Mouse (Mus musculus): ENCODE measurements around the gene Map4k2. TPM values are rescaled to one million over a fixed set of nuclear protein-coding genes. Genes with fewer than 3 reads are reported as not detected.
A peak's percentile ranks its signal among the peaks of the same experiment; 100 is the strongest.

Gene Map4k2
- total RNA-seq, 2 experiments from 2014 or later, result 18.4 to 21.4 TPM

DNA sequence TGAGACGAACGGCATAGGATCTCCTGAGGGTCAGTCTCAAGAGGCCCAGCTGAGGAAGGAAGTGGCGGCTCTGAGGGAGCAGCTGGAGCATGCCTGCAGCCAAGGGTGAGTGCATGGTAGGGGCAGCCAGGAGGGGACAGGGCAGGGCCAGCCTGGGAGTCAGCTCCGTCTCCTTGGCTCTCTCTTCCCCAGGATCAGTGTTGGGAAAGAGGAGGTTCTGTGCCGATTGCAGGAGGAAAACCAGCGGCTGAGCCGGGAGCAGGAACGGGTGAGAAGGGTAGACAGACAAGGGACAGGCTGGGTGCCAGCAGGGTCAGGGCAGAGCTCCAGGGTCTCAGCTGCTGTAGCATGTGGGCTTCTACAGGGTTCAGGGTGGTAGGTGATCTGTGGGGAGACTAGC, 26.4 kb upstream of the Map4k2 start:
- no peak for DNase-seq (ENCODE audit: low spot score in 2 of 2)

DNA sequence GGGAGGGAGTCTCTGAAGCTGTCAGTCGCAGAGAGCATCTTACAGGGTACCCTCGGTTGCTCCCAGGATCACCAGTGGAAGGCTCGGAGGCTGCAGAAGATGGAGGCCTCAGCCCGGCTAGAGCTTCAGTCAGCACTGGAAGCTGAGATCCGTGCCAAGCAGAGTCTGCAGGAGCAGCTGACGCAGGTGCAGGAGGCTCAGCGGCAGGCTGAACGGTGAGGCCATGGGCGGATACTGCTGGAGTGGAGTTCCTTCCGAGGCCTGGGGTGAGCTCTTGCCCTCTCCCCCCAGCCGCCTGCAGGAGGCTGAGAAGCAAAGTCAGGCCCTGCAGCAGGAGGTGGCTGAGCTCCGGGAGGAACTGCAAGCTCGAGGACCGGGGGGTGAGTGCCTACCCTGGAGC, 25.4 kb upstream of the Map4k2 start:
- no peak for DNase-seq (ENCODE audit: low spot score in 2 of 2)

DNA sequence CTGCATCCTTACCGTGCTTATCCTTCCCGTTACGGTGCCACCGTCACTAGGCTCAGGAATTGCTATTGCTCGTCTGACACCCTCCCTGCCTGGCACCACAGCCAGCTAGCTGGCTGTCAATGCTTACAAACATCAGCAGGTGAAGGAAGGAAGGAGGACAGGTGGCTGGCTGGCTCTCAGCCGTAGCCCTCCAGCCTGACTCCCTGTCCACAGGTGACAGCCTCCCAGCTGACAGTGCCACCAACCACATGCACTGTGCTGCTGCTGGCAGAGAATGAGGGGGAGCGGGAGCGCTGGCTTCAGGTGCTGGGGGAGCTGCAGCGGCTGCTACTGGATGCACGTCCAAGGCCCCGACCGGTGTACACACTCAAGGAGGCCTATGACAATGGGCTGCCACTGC, 22.8 kb upstream of the Map4k2 start:
- no peak for DNase-seq (ENCODE audit: low spot score in 2 of 2)

DNA sequence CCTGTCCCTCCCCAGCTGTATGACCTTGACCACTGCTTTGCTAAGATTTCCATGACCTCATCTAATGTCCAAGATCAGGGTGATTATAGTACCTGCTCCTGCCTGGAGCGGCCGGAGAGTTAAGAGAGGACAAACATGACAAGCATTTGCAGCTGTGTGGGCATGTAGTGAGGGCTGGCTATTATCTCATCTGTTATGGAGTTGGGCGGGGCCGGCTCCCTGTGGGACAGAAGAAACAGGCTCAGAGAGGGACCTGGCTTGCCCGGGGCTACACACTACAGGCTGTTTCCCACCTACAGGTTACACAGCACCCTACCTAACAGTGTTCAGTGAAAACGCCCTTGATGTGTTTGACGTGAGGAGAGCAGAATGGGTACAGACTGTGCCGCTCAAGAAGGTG, 19.6 kb upstream of the Map4k2 start:
- DNase-seq (ENCODE audit: low spot score in 2 of 2), result no peak

DNA sequence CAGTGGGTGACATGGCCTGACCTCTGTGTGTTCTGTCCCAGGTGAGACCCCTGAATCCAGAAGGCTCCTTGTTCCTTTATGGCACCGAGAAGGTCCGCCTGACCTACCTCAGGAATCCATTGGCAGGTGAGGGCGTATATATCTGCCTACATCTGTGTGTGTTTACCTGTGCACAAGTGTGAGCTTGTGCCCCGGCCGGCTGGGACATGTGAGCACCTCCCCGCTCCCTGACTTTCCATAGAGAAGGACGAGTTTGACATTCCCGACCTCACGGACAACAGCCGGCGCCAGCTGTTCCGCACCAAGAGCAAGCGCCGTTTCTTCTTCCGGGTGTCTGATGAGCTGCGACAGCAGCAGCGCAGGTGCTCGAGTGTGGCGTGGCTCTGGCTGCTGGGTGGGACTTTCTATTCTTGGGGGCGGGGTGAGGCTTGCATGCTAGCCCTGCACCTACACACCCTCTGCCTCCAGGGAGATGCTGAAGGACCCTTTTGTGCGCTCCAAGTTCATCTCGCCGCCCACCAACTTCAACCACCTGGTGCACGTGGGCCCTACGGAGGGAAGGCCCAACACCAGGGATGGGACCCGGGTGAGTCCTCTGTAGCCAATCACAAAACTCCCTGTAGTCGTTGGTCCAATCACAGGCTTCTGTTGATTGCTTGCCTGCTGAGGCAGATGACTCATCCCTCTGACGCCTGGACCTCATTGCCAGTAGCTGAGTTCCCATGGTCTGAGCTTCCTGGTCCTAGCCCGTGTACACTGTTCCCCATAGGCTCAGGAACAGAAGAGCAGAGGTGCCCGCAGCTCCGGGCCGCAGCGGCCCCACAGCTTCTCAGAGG, 18.9 kb upstream of the Map4k2 start:
- no peak for DNase-seq (ENCODE audit: low spot score in 2 of 2)

DNA sequence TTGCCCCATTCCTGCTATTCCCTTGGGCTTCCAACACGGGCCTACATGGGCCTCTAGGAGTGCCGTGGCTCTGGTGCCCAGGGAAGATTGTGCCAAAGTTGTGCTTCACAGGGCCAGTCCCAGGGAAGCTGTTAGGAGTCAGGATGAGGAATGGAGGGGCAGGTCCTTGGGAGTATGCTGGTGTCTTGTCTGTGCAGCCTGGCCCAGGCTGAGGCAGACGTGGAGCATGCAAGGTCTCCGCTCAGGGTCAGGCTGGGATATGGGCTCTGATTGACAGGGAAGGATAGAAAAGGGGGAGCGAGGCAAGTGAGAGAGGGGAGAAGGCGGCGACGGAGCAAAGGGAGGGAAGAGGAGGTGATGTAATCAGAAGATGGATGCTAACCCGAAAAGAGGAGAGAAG, 16.2 kb upstream of the Map4k2 start:
- DNase-seq (ENCODE audit: low spot score in 2 of 2), result no peak

DNA sequence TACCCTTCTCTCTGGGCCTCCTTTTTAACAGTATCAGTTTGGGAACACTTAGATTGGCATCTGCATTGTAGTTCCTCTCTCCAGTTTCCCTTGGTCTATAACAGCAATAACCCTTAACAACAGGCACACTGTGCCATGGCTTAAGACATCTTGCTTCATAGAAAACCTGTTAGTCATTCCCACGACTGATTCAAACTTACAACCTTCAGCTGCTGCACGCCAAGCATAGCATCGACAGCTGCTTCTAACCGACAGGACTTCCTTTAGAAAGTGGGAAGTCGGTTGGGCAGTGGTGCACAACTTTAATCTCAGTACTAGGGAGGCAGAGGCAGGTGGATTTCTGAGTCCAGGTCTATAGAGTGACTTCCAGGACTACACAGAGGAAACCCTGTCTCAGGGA, 9.8 kb upstream of the Map4k2 start:
- no peak for DNase-seq (ENCODE audit: low spot score in 2 of 2)

DNA sequence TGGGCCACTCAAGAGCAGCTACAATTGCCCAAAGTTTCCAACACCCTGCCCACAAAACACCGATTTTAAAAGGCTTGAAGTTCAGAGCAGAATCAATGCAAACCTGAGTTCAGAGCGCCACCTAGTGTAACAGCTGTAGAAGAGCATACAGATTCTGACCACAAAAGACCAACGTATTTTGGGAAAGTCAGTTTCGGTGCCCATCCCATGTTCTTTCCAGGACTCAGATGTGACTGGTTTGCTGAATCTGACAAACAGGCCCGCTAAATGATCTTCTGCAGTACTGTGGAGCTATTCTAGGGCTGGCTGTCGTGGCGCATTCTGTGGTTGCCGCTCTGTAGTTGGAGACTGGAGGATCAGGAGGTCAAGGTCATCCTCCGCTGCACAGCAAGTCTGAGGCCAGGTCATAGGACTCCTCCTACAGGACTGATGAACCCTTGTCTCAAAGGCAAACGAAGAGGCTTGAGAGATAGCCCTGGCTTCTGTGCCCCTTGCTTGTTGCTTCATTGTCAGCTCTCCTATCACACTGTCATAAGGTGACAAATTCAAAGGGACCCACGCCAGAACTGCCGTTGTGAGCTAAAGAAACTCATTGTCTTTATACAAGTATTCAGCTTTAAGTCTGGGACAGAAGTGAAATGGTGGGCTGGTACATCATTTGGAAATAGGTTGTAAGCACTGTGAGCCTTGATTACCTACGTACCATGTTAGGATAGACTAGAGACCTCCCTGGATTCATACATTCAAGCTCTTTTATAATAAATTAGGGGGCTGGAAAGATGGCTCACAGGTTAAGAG, 9.0 kb upstream of the Map4k2 start:
- DNase-seq (ENCODE audit: low spot score in 2 of 2), result peak in 1 of 2 experiments; percentile 59

DNA sequence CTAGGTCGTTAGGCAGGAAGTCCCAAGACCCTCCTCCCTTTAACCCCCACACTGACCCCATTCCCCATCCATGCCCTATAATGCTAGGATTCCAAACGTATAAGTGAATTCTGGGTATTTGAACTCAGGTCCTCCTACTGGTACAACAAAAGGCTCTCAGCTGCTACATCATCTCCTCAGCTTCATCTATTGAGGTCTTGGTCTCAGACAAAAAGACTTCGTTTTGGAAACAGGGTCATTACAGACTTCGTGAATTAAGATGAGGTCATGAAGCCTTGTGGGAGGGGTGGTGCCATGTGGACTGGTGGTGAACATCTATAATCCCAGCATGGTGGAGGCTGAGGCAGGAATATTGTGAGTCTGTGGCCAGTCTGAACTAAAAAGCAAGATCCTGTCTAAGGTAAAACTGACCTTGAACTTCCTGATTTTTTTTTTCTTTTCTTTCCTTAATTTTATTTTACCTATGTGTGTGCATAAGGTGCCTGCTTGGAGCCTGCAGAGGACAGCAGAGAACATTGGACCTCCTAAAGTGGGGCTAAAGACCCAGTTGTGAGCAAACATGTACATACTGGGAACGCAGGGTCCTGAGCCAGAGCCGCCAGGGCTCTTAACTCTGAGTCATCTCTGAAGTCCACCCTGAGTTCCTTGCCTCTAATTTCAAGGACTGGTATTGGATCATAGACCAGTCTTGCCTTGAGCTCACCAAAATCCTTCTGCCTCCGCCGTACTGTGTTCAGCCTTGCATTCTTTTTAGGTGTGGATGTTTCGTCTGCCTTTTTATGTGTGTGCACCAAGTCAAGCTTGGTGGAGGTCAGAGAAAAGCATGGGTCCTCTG, 7.0 kb upstream of the Map4k2 start:
- no peak for DNase-seq (ENCODE audit: low spot score in 2 of 2)

DNA sequence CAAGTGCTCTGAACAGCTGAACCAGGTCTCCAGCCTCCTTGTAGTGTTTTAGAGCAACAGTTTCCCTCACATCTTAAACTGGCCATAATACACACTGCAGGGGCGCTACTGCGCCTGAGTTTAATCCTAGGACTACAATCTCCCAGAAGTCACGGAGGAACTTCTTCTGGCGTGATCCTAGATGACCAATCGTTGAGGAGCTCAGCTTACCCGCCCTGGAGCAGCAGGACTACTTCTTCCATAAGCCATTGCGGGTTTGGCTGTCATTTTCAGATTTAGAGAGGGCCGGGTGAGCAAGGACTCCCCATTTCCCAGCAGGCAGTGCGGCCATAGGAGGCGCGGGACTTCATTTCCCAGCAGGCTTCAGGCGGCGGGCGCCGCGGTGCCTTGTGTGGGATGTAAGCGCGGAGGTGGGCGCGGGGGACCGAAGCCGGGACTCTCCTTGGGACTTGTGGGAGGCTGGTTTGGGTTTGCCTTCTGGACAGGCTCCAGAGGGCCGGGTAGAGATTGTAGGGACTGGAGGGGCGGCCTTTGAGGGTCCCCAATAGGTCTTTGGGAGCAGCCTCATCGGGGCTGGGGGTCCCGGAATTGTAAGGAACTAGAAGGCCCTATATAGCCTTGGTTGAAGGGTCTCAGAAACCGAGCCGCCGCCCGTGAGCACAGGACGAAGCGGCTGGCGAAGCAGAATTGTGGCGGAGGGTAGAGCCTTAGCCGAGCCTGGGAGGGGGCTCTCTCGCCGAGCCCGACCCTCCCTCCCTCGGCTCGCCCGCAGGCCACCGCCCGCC, 6.1 kb upstream of the Map4k2 start, which contains the start of gene Men1:
Gene Men1, plus strand, starts transcription at position 307 of the 785 bp plus-strand sequence.
- DNase-seq (ENCODE audit: low spot score in 2 of 2), result peak; percentile 84 to 90

DNA sequence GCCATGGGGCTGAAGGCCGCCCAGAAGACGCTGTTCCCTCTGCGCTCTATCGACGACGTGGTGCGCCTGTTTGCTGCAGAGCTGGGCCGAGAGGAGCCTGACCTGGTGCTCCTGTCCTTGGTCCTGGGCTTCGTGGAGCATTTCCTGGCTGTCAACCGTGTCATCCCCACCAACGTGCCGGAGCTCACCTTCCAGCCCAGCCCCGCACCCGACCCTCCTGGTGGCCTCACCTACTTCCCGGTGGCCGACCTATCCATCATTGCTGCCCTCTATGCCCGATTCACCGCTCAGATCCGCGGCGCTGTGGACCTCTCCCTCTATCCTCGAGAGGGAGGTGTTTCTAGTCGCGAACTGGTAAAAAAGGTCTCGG, 5.5 kb upstream of the Map4k2 start:
- DNase-seq (ENCODE audit: low spot score in 2 of 2), result no peak

DNA sequence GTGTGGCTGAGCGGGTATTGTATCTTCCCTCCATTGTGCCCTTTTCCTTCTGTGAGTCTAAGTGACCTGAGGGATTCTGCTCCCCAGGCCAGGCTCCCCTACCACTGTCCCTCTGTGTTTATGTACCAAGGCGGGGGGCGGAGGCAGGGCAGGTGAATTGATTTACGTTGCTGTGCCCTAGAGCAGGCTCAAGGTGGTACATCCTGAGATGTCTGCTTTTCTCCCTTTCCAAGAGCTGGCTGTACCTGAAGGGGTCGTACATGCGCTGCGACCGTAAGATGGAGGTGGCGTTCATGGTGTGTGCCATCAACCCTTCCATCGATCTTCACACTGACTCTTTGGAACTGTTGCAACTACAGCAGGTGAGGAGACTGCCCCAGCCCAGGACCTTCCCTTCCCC, 4.0 kb upstream of the Map4k2 start:
- DNase-seq (ENCODE audit: low spot score in 2 of 2), result no peak

DNA sequence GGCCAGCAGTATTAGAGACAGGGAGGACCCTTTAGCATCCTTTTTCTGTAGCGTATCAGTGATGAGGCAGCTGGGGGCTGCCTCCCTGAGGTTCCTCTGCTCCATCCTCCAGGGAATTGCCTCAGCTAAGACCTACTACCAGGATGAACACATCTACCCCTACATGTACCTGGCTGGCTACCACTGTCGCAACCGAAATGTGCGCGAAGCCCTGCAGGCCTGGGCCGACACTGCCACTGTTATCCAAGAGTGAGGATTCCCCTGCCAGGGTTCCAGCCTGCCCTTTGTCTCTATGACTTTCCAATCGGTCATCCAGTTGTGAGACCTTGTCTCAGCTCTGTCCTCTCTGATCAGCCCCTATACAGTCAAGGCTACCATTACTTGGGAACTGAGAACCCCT, 2.8 kb upstream of the Map4k2 start:
- no peak for DNase-seq (ENCODE audit: low spot score in 2 of 2)

DNA sequence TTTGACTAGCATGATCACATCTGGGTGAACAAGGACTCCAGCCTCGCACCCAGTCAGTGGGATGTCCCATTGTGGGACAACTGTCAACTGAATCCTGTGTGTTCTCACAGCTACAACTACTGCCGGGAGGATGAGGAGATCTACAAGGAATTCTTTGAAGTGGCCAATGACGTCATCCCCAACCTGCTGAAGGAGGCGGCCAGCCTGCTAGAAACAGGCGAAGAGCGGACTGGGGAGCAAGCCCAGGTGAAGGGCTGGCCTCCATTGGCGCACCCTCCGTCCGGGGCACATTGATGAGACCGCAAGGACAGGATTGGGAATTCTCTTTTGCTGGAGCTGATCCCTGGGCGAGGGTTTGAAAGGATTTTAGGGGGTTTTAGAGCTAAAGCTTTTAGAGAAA, 2.2 kb upstream of the Map4k2 start:
- no peak for DNase-seq (ENCODE audit: low spot score in 2 of 2)

DNA sequence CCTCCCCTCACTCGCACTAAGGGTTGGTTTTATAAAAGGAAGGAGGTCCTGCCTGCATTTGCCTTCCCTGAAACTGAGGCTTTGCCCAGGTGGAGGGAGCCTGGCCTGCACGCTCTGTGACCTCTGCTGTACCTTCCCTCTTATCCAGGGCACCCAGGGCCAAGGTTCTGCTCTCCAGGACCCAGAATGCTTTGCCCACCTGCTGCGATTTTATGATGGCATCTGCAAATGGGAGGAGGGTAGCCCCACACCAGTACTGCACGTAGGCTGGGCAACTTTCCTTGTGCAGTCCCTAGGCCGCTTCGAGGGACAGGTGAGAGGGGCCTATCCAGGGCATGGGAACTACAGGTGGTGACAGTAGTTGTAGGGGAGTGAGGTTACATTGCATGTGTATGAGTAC, 1.7 kb upstream of the Map4k2 start:
- no peak for DNase-seq (ENCODE audit: low spot score in 2 of 2)

DNA sequence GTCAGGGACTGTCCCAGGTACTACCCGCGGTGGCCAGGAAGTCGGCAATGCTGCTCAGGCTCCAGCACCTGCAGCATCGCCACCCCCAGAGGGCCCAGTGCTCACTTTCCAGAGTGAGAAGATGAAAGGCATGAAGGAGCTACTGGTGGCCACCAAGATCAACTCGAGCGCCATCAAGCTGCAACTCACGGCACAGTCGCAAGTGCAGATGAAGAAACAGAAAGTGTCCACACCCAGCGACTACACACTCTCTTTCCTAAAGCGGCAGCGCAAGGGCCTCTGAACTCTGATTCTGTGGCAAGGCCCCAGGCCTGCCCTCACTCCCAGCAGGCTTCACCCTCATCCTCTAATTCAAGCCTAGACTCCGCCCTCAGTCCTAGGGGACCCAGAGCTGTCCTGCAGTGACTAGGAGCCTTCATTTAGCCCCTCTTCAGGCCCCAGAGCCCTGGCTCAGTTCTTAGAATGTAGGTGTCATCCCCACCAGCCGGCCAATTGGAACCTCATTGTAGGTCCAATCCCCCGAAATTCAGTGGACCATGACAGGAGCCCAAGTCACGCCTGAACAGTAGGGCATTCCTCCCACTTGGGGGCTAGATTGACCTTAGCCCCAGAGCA, 938 bp upstream of the Map4k2 start:
- no peak for DNase-seq (ENCODE audit: low spot score in 2 of 2)

DNA sequence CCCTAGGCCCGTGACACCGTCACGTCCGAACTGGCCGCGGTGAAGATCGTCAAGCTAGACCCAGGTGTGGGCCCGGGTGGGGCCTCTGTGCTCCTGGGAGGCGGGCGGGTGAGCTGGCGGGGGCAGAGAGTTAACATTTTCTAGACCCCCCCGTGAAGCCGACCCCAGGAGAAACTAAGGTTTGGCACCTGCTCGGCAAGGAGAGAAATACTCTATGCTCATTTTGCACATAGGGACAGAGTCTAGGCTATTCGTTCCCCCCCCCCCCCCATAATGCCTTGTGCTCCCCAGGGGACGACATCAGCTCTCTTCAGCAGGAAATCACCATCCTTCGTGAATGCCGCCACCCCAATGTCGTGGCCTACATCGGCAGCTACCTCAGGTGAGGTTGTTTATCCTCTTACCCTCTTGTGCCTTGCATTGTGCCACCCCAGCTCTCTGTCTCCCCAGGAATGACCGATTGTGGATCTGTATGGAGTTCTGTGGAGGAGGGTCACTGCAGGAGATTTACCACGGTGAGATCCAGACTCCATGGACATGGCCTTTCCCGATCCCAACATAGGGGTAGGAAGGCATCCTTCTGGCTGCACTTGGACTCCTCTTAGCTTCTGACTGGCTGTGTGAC, 630 bp downstream of the Map4k2 start:
- DNase-seq (ENCODE audit: low spot score in 2 of 2), result no peak

DNA sequence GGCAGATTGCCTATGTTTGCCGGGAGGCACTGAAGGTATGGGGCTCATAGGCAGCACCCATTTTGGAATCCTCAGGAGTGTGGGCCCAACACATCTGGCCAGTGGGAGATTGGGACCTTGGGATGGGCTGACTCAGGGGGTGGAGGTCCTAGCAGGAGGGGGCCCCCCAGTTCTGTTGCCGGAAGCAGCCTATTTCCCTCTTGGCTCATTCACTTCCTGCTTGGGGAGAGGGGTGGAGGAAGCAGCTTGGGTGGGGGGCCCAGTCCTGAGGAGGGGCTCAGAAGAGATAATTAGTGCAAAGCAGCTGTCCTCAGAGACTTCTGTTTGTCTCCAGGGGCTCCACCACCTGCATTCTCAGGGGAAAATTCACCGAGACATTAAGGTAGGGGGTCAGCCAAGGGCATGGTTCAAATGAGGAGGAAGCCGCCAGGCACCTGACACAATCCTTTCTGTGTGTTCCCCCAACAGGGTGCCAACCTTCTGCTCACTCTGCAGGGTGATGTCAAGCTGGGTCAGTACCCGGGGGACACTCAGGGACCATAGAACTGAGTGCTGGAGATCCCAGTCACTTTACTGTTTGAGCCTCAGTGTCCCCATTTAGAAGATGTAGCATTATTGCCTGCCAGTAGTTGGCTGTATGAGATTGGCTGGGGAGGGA, 1.5 kb downstream of the Map4k2 start:
- DNase-seq (ENCODE audit: low spot score in 2 of 2), result peak in 1 of 2 experiments; percentile 8

Measured in gastrocnemius, postnatal 4 days (tissue).